Mouse (Mus musculus): ENCODE data around the gene Tomm20. TPM values are rescaled to one million over a fixed set of nuclear protein-coding genes. Genes with fewer than 3 reads are reported as not detected.
A peak's percentile ranks its signal among the peaks of the same experiment; 100 is the strongest.

Gene Tomm20
- polyA plus RNA-seq, 1 experiment from 2014 or later: 209 TPM

DNA sequence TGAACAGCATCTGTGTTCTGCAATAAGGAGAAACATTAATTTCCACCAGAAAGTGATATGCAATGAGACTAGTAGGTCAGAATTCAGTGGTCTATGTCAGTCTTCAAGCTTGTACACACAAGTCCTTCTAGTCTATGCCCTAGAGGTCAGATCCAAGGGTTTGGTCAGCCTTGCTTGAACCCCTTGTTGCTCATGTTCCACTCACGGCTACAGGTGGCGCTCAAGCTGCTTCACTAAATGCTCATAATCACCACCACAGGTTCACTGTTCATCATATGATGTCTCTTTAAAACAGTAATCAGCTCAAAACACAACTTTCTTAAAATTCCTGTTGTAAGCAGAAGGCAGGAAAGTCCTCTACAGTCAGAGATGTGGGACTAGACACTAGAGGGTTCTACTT lies 3.9 kb upstream of the Tomm20 start:
- Histone ChIP-seq H3K4me1 (replicated peaks) (peaks cover 10% of the 10 kb centered on the region), H3K4me3 (no peak overlapping the region), H3K27me3 (no peaks in the 10 kb centered on the region), H3K36me3 (peaks cover 61% of the 10 kb centered on the region), H3K9ac (no peak overlapping the region), H3K9me3 (no peaks in the 10 kb centered on the region), H3K27ac (no peak overlapping the region), H3K4me2 (no peak overlapping the region)
- no peak for ATAC-seq (ENCODE audit: low FRiP score)
- WGBS: 71% methylated on average over 2 of the region's 2 CpGs

DNA sequence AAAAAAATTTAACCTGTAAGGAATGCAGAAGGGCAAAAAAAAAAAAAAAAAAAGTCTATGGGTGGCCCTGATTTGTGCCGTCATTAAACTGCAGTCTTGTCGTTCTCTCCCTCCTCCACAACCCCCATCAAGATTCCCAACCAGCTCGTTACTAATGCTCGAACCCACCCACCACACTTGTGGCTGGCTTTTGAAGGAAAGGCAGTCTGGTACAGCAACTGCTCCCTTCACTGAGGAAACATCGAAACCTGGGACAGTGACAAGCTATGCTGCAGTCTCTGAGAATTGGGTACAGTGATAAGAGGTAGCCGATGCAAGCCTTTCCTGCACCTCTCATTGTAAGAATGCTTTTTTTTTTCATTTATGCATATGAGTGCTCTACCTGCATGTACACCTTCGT lies 800 bp upstream of the Tomm20 start:
- Histone ChIP-seq H3K4me2 (peak overlapping the region; percentile 55; the same call in 1 of the 2 replicates), H3K4me1 (replicated peaks) (peaks cover 28% of the 10 kb centered on the region), H3K27ac (no peak overlapping the region), H3K27me3 (no peaks in the 10 kb centered on the region), H3K9ac (no peak overlapping the region; the same call in 1 of the 2 replicates), H3K4me3 (no peak overlapping the region), H3K9me3 (no peaks in the 10 kb centered on the region), H3K36me3 (peaks cover 34% of the 10 kb centered on the region)
- no peak for ATAC-seq (ENCODE audit: low FRiP score)
- WGBS: 81% methylated on average over 7 of the region's 7 CpGs

DNA sequence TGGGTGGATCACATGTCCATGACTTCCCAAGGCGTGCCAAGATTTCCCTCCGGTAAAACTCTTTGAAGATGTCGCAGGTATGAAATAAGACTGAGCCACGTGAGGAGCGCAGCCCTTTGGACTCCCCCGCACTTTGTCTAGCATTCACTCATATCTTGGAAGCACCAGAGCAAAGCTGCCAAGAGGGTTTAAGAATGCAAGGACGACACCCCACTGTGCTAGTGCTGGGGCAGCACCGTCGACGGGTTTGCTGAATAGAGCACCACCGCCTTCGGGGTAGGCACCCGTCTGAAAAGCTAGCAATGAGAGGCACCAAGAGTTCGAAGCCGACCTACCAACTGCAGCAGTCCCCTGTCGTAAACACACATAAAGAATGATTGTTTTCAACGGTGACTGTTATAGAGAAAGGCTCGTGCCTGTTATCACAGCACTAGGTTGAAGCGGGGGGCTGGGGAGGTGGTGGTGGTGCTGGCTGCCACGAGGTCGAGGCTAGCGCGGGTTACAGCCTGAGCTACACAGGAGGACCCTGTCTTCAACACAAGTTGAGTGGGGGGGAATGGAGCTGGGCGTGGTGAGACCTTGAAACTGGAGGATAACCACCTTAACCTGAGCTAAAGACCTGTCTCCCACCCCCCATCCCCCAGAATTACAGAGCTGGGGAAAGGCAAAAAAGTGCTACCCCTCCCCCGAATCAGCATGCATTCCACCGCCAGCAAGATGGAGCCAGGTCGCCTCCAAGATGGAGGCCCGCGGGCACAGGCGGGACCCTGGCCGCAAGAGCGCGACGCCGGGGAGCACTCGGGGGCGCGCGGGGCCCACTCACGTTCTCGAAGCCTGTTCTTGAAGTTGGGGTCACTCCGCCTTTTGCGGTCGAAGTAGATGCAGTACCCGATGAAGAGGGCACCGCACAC lies 608 bp downstream of the Tomm20 start:
- peaks cover 35% of the 10 kb centered on the region for H3K4me1 ChIP-seq (replicated peaks)
- no peaks in the 10 kb centered on the region for H3K27me3 ChIP-seq
- H3K4me3 ChIP-seq: peak overlapping the region; percentile 86
- H3K36me3 ChIP-seq: peaks cover 20% of the 10 kb centered on the region
- peak overlapping the region; percentile 91 for H3K9ac ChIP-seq
- peak overlapping the region; percentile 88 for H3K27ac ChIP-seq
- ATAC-seq (ENCODE audit: low FRiP score): peak; percentile 75
- no peaks in the 10 kb centered on the region for H3K9me3 ChIP-seq
- peak overlapping the region; percentile 98 for H3K4me2 ChIP-seq
- under 1% methylated on average over 46 of the region's 46 CpGs for WGBS

DNA sequence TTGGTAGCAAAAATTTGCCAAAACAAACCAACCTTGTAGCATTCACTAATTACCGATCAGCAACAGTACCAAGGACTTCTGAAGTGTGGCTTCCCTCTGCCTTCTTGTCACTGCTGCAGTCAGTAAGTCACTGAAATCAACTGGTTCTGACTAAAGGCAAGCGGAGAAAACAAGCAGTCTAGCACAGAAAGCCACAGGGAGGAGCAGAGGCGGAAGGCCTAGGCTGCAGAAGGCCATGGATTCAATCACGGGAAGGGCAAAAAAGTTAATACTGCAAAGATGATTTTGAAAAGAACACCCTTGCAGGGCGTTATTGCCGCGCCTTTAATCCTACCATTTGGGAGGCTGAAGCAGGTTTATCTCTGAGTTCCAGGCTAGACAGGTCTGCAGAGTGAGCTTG lies 2.1 kb downstream of the Tomm20 start:
- Histone ChIP-seq H3K4me3 (peak overlapping the region; percentile 86; the same call in 1 of the 2 replicates), H3K27ac (no peak overlapping the region), H3K27me3 (no peaks in the 10 kb centered on the region), H3K36me3 (peaks cover 20% of the 10 kb centered on the region), H3K4me2 (peak overlapping the region; percentile 98), H3K9me3 (no peaks in the 10 kb centered on the region), H3K4me1 (replicated peaks) (peaks cover 35% of the 10 kb centered on the region), H3K9ac (no peak overlapping the region)
- 95% methylated on average over 7 of the region's 7 CpGs for whole genome bisulfite sequencing
- no peak for ATAC-seq (ENCODE audit: low FRiP score)

DNA sequence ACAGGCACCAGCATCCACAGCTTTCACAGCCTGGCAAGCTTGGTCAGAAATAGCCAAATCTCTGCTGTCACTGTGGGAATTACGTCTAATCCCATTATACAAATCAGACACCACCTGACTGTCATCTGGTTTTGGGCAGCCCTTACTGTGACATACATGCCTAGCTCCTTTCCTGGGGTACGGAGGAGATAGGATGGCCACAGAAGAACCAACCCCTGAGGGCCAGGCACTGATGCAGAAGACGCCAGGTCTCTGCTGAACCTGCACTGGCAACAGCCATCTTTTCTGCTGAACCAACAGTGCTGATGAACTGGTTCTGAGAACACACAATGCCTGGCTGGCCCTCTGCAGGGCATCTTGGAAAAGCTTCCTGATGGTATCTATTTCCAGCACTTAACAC lies 8.3 kb downstream of the Tomm20 start:
- Histone ChIP-seq H3K4me1 (replicated peaks) (peaks cover 13% of the 10 kb centered on the region; the same call in 1 of the 2 replicates), H3K27me3 (no peaks in the 10 kb centered on the region), H3K4me2 (no peak overlapping the region), H3K27ac (no peak overlapping the region), H3K36me3 (peaks cover 65% of the 10 kb centered on the region), H3K4me3 (no peak overlapping the region), H3K9me3 (no peaks in the 10 kb centered on the region), H3K9ac (no peak overlapping the region)
- 94% methylated on average over 3 of the region's 3 CpGs for WGBS
- ATAC-seq (ENCODE audit: low FRiP score): no peak

DNA sequence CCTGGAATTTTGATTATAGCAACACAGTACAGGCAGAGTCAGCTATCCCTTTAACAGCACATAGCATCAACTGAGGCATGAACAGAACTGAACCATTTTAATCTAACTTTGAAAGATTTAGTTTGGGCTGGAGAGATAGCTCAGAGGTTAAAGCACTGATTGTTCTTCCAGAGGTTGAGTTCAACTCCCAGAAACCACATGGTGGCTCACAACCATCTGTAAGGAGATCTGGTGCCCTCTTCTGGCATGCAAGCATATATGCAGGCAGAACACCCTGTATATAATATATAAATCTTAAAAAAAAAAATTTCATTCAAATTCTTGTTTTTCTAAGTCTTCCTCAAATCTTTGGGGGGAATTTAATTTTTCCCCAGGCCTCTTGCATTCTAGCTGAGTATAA lies 9.7 kb downstream of the Tomm20 start:
- ATAC-seq (ENCODE audit: low FRiP score): no peak
- no peaks in the 10 kb centered on the region for H3K27me3 ChIP-seq
- H3K4me1 ChIP-seq (replicated peaks): 0 out of 2 replicates have a peak, but pooled peaks cover 2% of the 10 kb centered on the region
- H3K4me3 ChIP-seq: no peak overlapping the region
- peaks cover 77% of the 10 kb centered on the region for H3K36me3 ChIP-seq
- no peaks in the 10 kb centered on the region for H3K9me3 ChIP-seq
- H3K4me2 ChIP-seq: no peak overlapping the region
- no peak overlapping the region for H3K27ac ChIP-seq
- H3K9ac ChIP-seq: no peak overlapping the region

DNA sequence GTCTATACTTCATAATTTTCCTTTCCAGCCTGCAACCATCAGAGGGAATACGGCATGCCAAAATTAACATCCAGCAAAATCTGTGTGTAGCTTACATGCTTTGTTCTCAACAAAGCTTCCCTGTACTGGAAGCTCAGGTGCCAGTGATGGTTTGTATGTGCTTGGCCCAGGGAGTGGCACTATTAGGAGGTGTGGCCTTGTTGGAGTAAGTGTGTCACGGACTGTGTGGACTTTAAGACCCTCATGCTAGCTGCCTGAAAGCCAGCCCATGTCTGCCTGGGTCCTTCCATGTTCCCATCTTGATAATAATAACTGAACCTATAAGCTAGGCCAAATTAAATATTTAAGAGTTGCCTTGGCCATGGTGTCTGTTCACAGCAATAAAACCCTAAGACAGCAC lies 10.3 kb downstream of the Tomm20 start:
- WGBS: 97% methylated on average over 2 of the region's 2 CpGs
- no peaks in the 10 kb centered on the region for H3K9me3 ChIP-seq
- no peak overlapping the region for H3K27ac ChIP-seq
- no peaks in the 10 kb centered on the region for H3K27me3 ChIP-seq
- no peak overlapping the region for H3K4me2 ChIP-seq
- no peak overlapping the region for H3K9ac ChIP-seq
- H3K4me1 ChIP-seq (replicated peaks): no peaks in the 10 kb centered on the region
- no peak overlapping the region for H3K4me3 ChIP-seq
- no peak for ATAC-seq (ENCODE audit: low FRiP score)
- peaks cover 80% of the 10 kb centered on the region for H3K36me3 ChIP-seq

DNA sequence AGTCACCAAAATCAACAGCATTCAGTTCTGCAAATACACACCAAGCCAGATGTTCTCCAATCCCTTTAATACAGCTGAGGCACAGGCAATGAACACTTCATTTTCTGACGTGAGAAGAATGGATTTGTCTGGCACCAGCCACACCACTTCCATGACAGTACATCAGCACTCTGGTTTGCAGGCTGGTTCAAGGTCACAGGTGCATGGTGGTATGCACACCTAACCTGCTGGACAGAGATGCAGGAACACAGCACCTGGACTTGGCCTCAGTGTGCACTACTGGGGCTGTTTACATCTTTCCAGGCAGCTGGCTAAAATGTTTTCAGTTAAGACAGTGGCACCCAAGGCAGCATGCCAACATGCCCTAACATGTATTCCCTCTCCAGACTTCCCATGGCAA lies 13.0 kb downstream of the Tomm20 start:
- Histone ChIP-seq H3K9me3 (no peaks in the 10 kb centered on the region), H3K36me3 (peaks cover 71% of the 10 kb centered on the region), H3K4me2 (no peak overlapping the region), H3K4me1 (replicated peaks) (no peaks in the 10 kb centered on the region), H3K27ac (no peak overlapping the region), H3K4me3 (no peak overlapping the region), H3K27me3 (no peaks in the 10 kb centered on the region), H3K9ac (no peak overlapping the region)
- ATAC-seq (ENCODE audit: low FRiP score): no peak
- 71% methylated on average over 1 of the region's 1 CpGs for WGBS

DNA sequence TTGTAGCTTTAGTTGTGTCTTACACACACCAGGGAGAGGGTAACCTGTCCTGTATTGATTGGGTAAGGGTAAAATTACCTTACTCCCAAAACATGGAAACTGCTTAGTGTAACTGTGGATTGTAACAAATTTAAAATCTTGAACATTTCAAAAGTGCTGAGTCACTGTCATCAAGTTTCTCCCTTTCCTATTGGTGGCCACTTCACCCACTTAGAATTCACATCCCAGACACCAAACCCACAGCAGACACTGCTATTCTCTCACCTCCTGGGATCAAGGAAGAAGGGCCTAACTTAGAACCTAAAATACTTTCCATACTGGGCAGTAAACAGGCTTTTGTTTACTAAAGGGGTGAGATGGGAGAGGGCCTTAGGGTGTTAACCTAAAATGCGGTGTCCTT lies 13.4 kb downstream of the Tomm20 start:
- 93% methylated on average over 1 of the region's 1 CpGs for WGBS
- no peaks in the 10 kb centered on the region for H3K27me3 ChIP-seq
- no peak overlapping the region for H3K27ac ChIP-seq
- H3K9me3 ChIP-seq: no peaks in the 10 kb centered on the region
- H3K4me3 ChIP-seq: no peak overlapping the region
- H3K9ac ChIP-seq: no peak overlapping the region
- no peaks in the 10 kb centered on the region for H3K4me1 ChIP-seq (replicated peaks)
- H3K4me2 ChIP-seq: no peak overlapping the region
- peaks cover 67% of the 10 kb centered on the region for H3K36me3 ChIP-seq
- ATAC-seq (ENCODE audit: low FRiP score): no peak

DNA sequence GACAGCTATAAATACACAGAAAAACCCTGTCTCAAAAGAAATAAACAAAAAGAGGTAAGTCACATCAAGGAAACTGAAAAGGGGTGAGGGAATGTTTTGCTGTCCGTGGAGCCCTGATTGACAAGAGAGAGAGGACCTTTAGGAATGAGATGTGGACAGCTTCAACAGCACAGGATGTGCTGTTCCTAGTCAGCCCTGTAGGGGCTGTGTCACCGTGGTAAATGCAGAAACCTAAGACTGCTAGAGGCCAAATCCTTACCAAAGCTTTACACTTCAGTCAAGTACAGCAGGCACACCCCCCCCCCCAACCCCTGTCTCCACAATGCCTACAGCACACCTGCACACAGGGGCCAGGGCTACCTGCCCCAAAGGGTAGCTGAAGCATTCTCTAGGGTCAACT lies 13.9 kb downstream of the Tomm20 start:
- Histone ChIP-seq H3K36me3 (peaks cover 61% of the 10 kb centered on the region), H3K9me3 (no peaks in the 10 kb centered on the region), H3K4me1 (replicated peaks) (no peaks in the 10 kb centered on the region), H3K4me3 (no peak overlapping the region), H3K27me3 (no peaks in the 10 kb centered on the region), H3K9ac (no peak overlapping the region), H3K27ac (no peak overlapping the region), H3K4me2 (no peak overlapping the region)
- ATAC-seq (ENCODE audit: low FRiP score): no peak
- WGBS: 50% methylated on average over 2 of the region's 2 CpGs

DNA sequence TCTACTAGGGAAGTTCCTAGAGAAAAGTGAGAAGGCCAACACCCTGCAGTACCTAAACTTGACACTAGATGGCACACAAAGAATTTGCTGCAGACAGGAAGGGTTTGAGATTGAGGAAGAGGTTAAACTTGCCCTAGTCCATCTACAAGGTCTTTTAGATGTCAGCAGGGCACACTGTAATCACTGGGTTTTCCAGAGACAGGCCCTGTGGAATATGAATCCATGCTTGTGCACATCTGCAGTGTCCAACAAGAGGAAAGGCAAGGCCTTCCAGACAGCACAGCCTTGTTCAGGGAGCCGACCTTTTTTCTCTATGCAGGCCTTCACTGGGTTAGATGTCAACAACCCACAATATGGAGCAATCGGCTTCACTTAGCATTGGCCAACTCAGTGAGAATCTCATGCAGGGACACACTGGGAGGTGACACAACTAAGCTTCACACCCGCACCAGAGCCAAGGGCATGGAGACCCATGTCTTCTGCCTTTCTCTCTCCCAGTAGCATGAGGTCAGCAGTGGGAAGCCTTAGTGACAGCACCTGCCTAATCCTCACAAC lies 16.0 kb downstream of the Tomm20 start:
- no peaks in the 10 kb centered on the region for H3K27me3 ChIP-seq
- H3K36me3 ChIP-seq: peaks cover 45% of the 10 kb centered on the region
- H3K27ac ChIP-seq: 0 out of 2 replicates have a peak overlapping the region, but pooled peaks have one; percentile 23
- no peaks in the 10 kb centered on the region for H3K9me3 ChIP-seq
- ATAC-seq (ENCODE audit: low FRiP score): no peak
- H3K4me2 ChIP-seq: no peak overlapping the region
- 87% methylated on average over 3 of the region's 3 CpGs for WGBS
- no peak overlapping the region for H3K4me3 ChIP-seq
- no peaks in the 10 kb centered on the region for H3K4me1 ChIP-seq (replicated peaks)
- no peak overlapping the region for H3K9ac ChIP-seq

DNA sequence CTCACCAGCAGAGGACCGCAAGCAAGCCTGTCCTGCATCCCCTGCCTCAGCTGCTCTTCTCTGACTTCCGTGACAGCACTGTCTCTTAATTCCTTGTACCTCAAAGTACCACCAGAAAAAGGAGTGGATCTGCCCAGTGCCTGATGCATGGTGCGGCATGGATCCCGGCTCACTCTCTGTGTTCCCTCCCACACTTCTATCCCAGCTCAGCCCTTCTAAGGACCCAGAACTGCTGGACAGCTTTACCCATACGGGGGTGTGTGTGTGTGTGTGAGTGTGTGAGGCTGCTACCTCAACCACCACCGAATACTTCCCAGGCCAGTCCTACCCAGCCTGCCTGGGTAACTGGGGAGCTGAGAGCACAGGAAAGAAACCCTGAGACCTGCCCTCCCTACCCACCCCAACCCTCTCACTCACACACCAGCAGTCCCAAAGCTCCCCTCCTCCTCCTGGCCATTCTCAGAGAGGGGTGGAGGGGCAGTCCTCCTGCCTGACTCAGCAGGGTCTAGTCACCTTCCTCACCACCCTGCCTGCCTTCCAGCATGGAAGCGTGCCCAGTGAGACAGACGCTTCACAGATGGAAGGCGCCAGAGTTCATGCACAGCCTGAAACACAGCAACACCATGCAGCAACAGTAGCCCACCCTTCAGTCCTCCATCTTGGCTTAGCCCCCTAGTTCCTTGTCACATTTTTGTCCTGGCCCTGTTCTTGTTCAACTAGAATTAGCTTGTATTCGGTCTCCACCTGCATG lies 16.7 kb downstream of the Tomm20 start:
- ATAC-seq (ENCODE audit: low FRiP score): 0 out of 2 replicates have a peak, but pooled peaks have one; percentile 32
- H3K4me1 ChIP-seq (replicated peaks): no peaks in the 10 kb centered on the region
- peaks cover 40% of the 10 kb centered on the region for H3K36me3 ChIP-seq
- H3K4me2 ChIP-seq: no peak overlapping the region
- H3K4me3 ChIP-seq: no peak overlapping the region
- H3K27ac ChIP-seq: no peak overlapping the region
- 91% methylated on average over 10 of the region's 10 CpGs for WGBS
- no peaks in the 10 kb centered on the region for H3K9me3 ChIP-seq
- no peak overlapping the region for H3K9ac ChIP-seq
- H3K27me3 ChIP-seq: no peaks in the 10 kb centered on the region
